Mouse (Mus musculus) T-helper 17 cell (primary cell): Measurements from ENCODE around the gene Itga1.

ENCODE experiments used
- in situ Hi-C, 2 experiments: fragments of 300-600 bp; cut with MboI, MseI; formaldehyde crosslinking; loops; 1 replicate in 1 of 2; 2 replicates in 1 of 2; pipeline ENCODE4 v1.15.1; 2025; ENCODE audit warnings: high pct_unique_total_duplicates in 2 of 2

The Itga1 gene

GRCm38 (mm10) chr13:114909514-114909913, 192.2 kb downstream of the Itga1 start:
- in situ Hi-C loops: no loop called here

- in situ Hi-C loops: no loop called here
Observed at GRCm38 (mm10) chr13:114907876-114908275, 193.9 kb downstream of the Itga1 start.
